Mouse (Mus musculus) testis, adult 2 months (tissue): Measurements from ENCODE around the gene Rhobtb3.
"Not testable (repeated sequence)": the region's sequence is repeated elsewhere in the genome, so short reads cannot be mapped to it uniquely, and the experiment has no call there.

Source experiments
- CTCF ChIP-seq: fragments of 200-500 bp; IDR thresholded peaks from 2 replicates; pipeline ENCODE4 v1.5.1; 2012; ENCODE audit warnings: low read depth, mild to moderate bottlenecking, inconsistent platforms, low read length, moderate library complexity; ENCODE audit not compliant: control insufficient read depth, insufficient read depth, insufficient replicate concordance
- POLR2A ChIP-seq: fragments of 200-500 bp; IDR thresholded peaks from 2 replicates; pipeline ENCODE4 v1.6.1; 2012; ENCODE audit warnings: low read depth, mild to moderate bottlenecking, inconsistent platforms, low read length, moderate library complexity; ENCODE audit not compliant: control insufficient read depth

- not testable (repeated sequence) for TF ChIP-seq POLR2A, CTCF
These were observed 67.5 kb downstream of the Rhobtb3 start for GRCm38 (mm10) chr13:75876188-75876587.
